Mouse (Mus musculus) layer of hippocampus, adult 9-10 months (tissue): ENCODE data around the gene BC029722.

Experiments used
- DNase-seq: peaks from one replicate; pipeline ENCODE4 v3.0.0; 2022; ENCODE audit warnings: low spot score

BC029722 gene

DNA sequence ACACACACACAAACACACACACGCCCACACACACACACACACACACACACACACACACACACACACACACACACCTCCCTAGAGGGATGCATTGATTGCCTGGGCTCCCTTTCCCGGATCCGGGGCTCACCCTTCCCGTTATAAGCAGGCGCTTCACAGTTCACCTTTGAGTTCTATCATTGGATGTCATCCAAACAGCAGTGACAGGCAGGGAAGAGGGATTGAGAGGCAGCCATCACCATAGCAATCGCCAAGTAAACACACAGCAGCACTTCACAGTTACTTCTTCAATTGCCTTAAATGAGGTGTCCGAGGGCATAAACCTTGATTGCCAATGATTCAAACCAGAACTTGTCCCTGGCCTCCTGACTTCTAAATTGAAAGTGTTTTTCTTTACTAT is 40.2 kb downstream of the BC029722 start:
- no peak for DNase-seq

DNA sequence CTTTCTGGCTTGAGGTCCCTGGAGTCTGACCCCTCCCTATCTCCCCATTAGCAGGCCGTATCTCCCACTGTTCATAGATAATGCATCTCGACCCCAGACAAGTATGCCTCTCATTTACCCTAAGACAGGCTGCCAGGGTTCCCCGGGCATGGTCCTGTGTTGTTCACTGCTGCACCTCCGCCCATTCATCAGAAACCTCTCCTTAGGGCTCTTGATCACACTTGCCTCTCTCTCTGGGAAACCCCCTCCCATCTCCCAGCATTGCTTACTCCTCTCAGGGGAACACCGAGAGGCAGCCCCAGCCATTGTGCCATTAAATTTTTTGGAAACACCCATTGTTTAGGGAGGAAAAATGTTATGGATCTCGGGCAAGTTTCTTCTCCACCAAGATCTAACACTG is 41.2 kb downstream of the BC029722 start:
- no peak for DNase-seq

DNA sequence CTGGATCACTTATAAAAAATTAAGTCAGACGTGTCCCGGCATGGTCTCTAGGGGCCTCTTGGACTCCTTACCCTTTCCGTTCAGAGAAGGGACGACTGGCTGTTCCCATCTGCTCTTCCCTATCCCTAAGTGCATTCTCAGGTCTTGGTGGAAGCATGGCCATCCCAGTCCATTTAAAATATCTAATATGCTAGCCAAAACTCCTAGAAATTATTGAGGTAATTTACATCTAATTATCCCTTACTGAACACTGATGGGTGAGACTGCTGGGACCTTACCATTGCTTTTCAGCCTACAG is 41.6 kb downstream of the BC029722 start:
- DNase-seq: no peak

DNA sequence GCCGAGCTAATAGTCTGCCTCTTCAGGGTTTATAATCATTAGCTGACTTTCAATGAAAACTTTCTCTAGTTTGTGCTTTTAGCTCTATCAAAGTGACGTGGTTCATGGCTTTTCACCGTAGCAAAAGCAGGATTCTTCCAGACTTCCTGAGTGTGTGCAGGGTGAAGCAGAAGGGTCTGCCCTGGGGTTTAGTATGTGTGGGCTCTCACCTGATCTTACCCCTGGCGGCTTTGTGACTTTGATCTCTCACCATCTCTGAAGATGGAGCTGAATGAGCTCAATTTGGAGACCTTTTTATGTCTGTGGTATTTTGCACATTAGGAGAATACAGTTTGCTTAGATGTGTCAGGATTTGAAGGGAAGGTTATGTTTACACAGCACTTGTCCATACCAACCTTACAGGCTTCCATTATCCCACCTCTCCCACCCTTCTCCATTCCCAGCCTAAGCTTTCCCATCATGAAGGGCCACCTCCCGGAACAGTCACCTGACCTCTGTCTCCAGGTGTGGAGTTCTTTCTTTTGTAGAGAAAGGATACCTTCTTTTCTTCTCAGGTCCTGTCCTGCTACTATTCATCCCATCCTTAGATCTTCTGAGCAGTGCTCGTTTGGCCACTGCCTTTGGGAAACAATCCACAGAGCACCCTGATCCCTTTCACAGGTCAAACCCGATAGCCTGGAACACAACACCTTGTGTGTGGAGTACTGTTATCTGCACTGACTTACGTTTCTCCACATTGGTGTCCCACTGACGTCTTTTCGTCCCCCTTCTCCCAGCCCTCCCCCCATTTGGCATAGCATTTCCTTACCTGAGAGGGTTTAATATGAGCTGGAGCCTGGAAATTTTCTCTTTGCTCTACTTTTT is 42.2 kb downstream of the BC029722 start:
- no peak for DNase-seq

DNA sequence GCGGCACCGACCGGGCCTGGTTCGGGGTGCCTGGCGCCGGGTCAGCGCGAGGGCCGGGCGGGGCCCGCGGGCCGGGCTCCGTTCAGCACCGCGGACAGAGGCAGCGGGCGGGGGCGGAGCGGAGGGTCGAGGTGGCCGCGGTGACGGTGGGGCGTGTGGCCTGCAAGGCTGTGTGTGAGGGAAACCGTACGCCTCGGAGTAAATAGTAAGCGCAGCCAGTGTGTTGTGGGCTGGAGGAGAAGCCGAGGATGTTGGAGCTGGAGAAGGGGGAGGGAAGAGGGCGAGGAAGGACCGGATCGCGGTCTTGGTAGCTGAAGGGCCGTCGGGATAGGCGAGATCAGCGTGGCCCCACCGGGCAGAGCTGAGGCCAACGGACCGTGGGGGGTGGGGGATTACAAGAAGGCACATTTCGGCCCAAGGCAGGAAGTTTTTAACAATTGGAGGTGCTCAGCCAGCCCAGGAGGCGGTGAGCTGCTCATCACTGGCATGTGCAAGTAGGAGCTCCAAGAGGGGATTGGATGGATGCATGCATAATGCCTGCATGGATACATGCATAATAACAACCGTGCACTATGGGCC is 43.5 kb downstream of the BC029722 start:
- DNase-seq: no peak

DNA sequence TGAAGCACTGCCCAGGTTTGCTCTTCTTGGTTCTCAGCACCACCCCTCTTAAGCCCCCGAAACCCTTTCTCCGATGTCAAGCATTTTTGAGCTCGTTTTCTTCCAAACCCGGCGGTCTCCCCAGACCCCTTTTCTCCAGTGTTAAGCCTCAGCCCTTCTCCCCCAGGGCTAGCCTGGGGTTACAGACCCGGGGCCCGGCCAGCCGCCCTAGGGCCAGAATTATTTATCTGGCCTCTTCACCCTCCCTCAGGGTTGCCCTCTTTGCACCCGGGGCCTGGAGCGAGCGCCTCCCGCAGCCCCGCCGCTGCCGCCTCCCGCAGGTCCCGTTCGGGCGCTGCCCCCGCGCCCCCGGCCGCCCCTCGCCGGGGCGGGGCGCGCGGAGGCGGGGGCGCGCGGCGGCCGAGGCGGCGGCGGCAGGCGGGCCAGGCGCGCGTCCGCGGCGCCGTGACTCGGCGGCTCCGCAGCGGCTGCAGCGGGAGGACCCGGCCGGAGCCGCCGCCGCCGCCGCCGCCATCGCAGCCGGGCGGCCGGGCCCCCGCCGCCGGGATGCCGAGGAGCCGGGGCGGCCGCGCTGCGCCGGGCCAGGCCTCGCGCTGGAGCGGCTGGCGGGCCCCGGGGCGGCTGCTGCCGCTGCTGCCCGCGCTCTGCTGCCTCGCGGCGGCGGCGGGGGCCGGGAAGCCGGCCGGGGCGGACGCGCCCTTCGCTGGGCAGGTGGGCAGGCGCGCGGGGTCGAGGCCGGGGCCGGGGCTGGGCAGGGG is 44.1 kb downstream of the BC029722 start, which contains the start of gene Mmp24:
Gene Mmp24 (plus strand): TSS at position 416 of the 758 bp plus-strand sequence.
- no peak for DNase-seq

DNA sequence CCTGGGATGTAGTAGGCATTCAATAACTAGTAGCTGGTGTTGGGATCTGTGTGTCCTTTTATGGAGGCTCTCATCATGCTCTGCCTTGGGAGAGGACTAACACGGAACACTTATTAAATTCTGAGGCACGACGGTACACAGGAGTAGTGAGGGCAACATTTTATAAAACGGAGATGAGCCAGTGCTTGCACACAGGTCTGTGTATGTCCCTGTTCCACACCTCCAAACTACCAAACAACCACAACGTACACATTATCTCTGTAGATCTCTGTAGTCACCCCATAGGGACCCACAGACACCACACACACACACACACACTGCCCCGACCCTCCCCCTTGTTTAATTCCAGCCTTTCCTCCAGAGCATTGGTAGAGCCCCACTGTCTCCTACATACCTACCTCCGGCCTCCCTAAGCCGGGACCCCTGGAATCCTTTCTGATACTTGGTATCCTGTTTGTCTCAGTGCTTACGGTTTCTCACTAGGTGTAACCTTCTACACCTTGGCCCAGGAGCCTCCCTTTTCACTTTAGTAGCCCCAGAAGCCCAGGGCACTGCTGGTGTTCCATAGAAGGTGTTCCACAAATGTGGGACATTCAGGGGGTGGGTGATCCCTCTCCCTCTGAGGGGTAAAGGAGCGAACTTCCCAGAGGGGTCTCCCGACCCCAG is 44.8 kb downstream of the BC029722 start:
- DNase-seq: no peak

DNA sequence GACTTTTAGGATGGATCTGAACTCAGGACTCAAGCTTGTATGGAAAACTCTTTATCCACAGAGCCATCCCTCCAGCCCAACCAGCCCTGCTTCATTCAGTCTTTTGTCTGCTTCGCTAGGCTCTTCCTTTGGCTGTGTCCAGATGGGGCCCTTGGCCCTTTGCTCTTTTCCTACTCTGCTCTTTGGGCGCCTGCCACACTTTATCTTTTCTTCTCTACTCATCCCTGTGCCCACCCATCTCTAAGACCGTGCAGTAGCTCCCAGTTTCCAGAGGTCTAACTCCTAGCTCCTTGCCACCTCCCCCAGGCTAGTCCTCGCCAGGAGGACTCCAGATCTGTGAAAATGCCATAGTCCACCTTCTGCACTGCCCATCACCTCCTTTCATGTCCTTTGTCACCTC is 45.6 kb downstream of the BC029722 start:
- DNase-seq: no peak
